Mouse (Mus musculus): Measurements from ENCODE around the gene Tmem178b.

Tmem178b gene

DNA sequence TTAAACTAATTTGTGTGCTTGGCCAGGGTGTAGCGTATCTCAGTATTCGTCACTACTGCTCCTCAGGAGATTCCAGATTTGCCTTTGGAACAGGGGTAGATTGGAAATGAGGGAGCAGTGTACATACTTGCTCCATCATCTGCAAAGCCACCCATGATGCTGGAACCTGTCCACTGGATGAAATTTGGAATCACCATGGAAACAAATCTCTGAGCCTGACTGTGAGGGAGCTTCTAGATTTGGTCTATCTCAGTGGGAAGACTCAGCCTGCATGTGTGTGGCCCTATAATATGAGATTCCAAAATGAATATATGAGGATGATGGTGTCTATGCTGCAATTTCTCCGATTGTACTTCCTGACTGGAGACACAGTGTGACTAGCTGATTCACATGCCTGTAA is 210.7 kb downstream of the Tmem178b start:
- WGBS, result 61% methylated on average over 3 of the region's 3 CpGs

DNA sequence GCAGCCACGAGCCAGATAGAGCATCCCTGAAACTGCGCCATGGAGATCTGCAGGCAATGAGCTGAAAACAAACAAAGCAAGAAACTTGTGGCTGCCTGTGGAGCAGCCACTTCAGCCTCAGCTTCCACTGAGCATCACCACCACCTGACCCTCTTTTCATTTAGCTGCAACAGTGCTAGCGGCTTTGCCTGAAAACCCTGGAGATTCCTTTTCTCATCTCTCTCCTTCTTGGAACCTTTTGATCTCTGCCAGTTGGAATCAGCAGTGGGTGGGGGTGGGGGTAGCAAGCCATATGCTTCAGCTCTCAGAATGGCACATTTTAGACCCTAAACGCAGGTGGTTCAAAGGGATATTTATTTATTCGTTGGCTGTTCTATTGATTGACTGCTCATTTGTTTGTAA is 218.2 kb downstream of the Tmem178b start:
- WGBS, result 18% methylated on average over 5 of the region's 5 CpGs

DNA sequence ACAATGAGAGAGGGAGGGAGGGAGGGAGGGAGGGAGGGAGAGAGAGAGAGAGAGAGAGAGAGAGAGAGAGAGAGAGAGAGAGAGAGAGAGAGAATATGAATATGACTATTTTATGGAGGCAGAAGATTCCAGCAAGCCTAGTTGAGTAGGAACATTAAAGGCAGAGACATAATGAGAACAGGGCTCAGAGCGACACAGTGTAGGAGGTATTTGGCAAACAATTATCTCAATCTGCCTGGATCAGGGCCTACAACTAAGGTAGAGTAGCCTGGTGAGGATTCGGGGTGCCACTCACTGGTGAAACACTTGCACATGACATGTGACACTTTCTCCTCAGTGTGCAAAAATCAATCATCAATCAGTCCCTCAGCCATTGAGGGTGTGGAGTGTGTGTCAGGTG is 225.4 kb downstream of the Tmem178b start:
- 51% methylated on average over 2 of the region's 2 CpGs for WGBS

DNA sequence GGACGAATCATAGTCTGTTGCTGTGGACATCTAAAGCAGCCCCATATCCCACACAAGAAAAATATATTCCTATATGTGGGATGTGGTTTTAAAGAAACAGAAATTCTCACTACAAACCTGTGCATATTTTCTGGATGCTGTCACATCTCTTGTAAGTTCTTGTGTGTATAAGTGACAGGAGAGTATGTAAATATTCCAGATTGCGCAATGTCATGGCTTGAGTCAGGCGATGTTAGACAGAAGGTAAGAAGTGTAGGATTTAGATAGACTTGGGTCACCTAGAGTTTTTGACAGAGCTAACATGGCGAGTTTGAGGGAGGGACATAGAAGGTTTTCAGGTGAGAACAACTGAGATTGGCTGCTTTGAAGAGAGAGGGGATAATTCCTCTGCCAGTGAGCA is 228.7 kb downstream of the Tmem178b start:
- WGBS, result 72% methylated on average over 4 of the region's 4 CpGs

DNA sequence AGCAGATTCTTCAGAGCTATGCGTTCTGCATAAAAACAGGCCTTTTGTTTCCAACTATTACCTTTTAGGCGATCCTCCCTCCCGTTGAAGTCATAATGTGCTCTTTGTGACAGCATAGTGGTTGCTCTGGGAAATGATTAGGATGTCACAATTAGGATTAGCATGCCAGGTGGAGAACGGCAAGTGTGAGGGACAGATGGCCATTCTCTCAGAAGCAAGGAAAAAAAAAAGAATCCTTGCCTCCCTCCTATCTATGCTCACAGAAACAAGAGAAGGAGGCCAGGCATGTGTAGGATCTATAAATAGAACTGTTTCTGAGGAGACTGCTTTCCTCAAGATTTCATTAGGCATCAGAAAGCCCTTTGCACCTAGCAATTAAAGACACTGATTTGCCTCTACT is 229.8 kb downstream of the Tmem178b start:
- 27% methylated on average over 4 of the region's 4 CpGs for WGBS

DNA sequence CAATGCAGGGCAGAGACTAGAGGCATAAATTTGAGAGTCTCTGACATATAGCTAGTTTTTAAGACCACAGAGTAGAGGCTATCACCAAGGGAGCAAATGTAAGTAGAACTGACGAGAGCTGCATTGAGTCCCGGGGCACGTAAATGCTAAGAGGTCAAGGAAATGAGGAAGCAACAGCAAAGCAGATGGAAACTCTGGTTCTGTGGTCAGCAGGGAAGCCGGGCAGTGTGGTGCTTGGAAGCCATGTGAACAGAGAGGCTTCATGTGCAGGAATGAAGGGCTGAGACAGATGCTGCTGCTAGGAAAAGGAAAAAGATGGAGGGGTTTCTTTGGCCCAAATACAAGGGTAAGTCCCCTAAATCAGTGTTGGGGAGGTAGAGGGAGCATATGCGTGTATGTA is 237.0 kb downstream of the Tmem178b start:
- WGBS, result 83% methylated on average over 5 of the region's 5 CpGs

DNA sequence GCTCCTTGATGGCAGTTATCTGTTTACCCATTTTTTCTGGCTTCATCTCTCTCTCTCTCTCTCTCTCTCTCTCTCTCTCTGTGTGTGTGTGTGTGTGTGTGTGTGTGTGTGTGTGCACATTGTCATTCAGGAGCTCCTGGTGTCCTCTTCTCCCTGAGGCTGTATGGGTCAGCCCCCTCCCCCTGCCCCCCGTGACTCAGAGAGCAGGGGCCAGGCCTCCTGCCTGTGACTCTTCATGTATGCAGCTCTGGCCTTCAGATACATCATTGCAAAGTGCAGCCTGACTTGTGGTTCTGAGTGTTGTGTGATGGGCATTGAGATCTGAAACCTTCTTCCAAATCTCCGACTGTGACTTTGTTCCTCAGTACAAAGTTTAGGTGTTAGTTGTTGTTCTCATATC is 237.7 kb downstream of the Tmem178b start:
- WGBS, result 83% methylated on average over 2 of the region's 2 CpGs

DNA sequence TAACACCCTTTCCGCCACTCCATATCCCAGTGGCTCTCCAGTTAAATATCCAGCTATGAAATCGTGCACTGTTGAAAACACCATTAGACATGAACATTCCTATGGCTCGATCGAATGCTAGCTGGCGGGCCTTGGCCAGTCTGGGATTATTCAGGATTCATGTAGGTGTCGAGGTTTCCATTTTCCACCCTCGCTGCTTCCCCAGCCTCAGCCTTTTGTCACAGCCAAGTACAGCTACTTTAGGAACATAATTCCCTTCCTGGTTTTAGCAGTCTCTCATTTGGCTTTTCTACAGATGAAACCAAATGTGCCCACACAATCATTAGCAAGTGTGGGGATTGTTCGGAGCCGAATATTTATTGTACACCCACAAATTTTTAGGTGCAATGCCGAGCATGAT is 239.4 kb downstream of the Tmem178b start:
- WGBS, result 37% methylated on average over 10 of the region's 10 CpGs

DNA sequence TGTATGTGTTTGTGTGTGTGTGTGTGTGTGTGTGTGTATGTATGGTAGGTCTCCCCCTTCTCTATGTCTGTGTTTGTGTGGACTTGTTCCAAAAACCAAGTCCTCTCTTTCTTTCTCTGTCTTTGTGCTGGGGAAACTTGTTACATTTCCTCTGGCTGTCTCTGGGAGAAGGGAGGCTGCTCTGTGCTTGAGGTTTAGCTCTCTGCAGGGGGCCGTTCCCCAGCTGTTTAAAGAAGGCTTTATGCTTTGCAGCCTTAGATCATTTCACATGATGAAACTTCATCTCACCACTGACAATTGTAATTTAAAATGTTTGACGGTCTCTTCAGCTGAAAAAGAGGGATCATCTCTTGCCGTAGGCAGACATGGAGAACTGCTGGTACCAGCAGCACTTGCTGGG is 243.2 kb downstream of the Tmem178b start:
- whole genome bisulfite sequencing, result 41% methylated on average over 3 of the region's 3 CpGs

DNA sequence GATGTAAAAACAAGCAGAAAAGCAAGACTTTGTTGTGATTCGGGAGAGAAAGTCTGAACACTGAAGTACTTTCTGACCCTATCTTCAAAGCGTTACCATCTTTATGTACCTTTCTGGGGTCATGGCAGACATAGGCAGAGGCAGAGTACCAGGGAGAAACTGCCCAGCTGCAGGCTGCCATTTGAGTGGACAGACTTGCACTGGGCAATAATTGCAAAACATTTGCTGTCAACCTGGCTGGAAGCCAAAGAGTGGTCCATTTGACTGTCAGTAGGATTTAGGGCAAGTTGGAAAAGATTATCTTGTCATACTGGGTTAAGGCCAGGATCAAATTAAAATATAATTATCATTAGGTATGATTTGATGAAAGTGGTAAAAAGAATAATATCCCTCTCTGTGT is 247.1 kb downstream of the Tmem178b start:
- 83% methylated on average over 2 of the region's 2 CpGs for WGBS

DNA sequence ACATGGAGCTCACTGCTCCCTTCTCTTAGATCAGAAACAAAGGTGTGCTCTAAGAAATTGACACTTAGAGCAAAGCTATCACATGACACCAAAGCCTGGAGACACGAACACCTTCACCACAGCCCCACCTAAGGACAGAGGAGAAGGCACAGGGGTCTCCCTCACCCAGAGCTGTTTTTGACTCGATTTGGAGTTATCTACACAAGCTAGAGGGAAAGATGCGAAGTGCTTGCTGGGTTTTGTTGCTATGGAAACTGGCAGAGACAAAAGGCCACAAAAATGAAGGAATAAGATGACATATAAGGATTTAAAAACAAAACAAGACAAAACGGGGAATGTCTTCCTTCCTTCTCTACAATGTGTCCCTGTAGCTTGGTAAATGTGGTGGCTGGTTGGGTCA is 248.4 kb downstream of the Tmem178b start:
- 18% methylated on average over 4 of the region's 4 CpGs for WGBS

DNA sequence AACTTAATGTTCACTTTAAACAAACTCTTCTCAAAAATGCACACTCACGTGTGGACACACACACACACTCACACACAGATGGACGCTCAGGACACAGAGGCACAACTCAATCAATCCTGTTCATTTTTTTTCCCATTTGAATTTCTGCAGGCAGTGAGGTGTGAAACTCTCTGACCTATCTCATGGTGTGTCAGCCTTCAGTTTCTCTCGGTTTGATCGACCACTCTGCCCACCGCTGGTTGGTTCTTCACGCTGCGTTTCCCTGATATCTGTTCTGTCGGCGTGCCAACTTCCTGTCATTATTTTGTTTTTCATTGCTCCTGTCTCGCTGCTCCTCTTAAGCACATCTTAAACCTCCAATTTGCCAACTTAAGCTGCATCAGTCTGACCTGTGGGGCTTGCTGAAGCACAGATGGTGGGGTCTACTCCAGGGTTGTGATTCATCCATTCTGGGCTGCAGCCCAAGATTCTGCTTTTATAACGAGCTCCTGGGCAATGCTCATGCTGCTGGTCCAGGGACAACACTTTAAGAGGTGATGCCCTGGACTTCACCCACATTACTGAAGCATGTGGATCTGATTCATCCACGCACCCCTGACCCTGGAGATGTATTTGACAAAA is 250.1 kb downstream of the Tmem178b start:
- 57% methylated on average over 12 of the region's 12 CpGs for WGBS

DNA sequence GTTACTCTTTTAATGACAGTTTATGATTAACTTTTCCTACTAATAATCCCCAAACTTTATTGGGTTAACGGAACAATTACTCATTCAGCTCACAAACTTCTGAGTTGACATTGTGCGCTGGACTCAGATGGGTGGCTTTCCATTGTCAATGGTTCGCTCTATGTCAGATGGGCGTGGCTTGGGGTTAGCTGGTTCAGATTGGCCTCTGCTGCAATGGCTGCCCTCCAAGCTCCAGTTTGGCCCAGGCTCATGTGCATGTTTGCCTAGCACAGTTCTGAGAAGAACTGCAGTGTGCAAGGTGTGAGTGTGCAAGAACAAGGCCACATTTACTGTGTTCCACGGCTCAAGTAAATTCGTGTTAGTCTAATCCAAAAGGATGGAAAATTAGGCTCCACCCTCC is 255.6 kb downstream of the Tmem178b start:
- WGBS, result 72% methylated on average over 6 of the region's 6 CpGs

DNA sequence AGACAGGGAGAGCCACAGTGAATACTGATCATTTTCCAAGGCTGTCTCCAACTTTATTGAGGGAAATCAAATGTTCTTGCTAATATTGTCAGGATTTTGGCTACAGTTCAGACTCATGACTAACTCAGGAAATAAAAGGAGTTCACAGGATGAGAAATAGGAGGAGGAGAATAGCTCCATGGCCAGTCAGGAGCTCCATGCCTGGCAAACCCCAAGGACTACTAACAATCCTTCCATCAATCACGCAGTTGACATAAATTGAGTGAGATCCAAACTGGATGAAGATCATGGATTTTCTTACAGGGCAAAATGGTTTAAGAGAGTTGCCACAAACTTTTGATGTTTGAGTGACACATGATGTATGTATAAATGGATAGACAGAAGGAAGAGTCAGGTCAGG is 258.9 kb downstream of the Tmem178b start:
- 93% methylated on average over 1 of the region's 1 CpGs for WGBS

DNA sequence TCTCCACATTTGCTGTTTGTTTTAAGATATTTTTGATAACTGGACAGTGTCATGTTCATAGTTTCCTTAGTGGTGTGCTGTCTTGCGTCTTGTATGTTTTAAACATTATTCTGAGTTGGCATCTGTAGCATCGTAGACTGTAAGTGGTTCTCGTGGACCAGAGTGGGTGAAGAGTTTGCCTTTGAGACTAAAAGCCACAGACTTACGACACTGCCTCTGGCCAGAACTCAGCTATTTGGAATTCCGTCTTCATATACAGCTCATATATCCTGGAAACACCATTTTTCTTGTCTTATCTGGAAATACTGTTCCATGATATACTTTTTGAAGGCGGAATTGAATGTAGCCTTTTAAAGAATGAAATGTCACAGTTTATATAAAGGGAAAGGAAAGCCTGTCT is 260.4 kb downstream of the Tmem178b start:
- WGBS, result 68% methylated on average over 6 of the region's 6 CpGs

DNA sequence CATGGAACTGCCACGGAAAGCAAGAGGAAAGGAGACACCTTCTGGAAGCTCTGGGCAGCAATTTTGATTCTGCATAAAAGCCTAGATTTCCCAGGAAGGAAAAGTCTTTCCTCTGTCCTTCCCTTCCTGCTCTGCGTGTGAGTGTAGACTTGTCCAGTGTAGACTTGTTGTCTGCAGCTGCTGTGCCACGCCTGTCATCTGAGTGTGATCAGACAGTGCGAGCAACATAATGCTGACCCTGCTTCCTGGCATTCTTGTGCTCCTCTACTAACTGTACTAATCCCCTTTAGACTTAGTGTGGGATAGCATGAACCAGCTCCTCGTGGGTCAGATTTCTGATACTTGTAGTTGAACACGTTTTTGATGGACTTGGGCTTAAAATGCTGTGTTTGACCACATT is 262.6 kb downstream of the Tmem178b start:
- 69% methylated on average over 6 of the region's 6 CpGs for WGBS

DNA sequence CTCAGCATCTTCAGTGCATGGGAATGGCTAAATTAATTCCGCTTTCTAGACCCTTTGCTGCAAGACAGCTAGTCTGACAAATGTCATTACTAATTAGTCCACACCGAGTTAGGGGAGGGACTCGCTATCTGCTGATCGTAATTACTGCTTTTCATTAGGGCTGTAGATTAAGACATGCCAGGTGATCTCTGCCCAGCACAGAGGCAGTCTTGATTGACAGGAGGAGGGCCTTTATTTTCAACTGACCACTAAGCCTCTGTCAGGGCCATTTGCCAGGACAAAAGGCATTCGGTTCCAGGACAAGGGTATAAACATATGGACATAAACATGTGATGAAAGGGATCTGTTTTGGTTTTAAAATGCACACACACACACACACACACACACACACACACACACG is 264.3 kb downstream of the Tmem178b start:
- 53% methylated on average over 6 of the region's 6 CpGs for WGBS

DNA sequence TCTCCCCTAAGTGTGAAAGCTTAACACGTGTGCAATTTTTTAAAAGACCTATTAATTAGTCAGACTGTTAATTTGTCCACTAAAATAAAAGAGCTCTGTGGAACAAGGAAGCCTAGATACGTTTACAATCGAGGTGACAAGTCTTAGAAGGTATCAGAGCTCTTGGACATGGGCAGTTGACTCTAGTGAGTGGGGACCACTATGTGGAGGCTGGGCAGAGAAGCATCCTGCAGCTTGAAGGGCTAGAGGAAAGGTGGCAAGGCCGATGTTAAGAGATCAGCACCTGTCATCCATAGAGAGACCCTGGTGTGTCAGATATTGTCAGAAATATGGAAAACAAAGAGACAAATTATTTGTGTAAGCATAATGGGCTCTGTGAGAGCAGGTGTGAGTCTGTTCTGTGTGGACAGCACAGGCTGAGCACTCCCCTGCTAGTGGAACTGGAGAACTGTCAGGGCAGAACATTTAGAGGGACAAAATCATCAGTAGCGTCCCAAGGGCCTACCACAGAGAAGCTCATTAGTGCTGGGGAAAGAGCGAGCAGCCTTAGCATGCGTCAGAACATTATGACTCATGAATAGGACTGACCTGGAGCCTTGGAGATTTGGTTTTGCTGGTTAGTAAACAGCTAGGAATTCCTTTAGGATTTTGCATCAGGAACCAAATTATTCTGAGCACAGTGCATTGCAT is 264.9 kb downstream of the Tmem178b start:
- 59% methylated on average over 7 of the region's 7 CpGs for WGBS

DNA sequence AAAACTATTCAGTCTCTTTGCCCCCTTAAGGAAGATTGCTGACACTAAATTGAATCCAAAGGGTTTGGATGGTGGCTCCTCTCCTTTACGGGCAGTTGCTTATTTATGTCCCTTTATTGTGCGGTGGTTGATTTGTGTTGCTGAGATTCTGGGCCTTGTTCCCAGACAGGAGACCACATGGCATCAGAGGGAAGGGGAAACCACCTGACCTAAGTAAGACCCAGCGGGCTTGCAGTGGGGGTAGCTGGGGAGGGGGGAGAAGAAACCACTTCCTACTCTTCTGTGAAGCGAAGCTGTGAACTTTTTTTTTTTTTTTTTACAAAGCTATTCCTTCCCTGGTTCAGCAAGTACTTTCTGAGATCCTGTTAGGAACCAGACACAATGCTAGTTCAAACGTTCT is 269.5 kb downstream of the Tmem178b start:
- WGBS, result 21% methylated on average over 5 of the region's 5 CpGs

DNA sequence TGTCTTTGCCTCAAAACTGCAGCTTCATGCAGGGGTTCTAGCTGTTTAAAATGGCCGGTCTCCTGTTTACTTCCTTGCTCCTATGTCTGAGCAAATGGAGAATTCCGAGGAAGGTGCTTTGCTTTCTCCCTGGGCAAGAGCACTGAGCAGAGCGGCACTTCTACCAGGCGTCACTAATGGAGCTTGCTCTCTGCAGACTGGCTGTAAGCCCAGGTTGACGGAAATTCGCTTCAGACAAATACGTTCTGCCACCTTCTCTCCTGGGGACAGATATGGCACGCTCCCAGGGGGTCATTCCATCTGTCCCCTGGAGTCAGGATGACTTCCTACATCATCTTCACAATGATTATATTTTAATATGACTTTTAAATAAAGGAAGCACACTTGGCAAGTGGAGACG is 271.3 kb downstream of the Tmem178b start:
- WGBS, result 58% methylated on average over 9 of the region's 9 CpGs

DNA sequence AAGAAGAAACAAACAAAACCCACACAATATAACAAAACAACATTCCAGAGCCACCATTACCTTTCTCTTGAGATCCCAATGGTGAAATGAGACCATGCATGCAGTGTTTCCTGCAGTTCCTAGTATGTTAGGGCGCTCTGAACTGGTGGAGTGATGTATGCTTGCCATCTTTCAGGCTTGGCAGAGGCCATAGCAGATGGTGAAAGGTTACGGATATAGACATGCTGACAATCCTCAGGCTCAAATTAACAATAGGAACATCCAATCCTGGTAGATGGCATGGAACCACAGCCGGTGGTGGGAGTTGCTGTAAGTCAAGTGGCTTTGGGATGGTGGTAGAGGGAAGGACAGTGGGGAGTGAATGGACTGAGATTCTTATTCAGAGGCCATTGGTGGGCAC is 272.5 kb downstream of the Tmem178b start:
- 84% methylated on average over 3 of the region's 3 CpGs for WGBS

DNA sequence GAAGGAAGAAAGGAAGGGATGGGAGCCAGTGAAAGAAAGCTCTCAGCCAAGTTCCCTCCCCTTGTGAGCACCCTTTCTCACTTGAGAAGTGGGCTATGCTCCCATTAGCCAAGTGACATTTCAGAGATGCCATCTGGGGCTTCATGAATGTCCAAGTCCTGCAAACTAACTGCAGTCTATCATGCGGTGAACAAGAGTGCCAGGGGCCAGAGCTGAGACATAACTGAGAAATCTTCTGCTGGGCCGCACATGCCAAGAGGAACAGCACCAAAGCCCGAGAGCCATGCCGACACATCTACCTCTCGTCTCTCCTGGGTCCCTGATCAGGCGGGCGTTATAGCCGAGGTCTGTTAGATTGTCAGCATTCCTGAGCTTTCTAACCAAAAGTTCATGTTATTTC is 279.2 kb downstream of the Tmem178b start:
- WGBS, result 84% methylated on average over 8 of the region's 8 CpGs

DNA sequence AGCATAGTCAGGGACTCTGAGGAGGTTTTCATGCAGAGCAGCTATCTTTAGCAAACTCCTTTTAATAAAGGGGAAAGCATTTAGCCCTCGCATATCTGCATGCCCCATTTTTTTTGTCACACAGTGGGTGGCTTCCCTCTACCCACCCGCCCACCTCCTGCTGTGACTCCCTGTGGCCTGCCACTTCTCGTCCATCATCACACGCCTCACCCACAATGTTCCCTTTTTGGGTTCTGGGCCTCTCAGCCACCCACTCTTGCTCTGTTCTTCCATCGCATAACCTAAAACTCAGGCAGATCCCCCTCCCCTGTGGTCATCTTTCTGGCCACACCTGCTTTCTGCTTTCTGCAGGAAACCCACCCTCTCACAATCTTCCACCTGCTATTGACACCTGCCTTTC is 288.3 kb downstream of the Tmem178b start:
- 57% methylated on average over 5 of the region's 5 CpGs for WGBS

DNA sequence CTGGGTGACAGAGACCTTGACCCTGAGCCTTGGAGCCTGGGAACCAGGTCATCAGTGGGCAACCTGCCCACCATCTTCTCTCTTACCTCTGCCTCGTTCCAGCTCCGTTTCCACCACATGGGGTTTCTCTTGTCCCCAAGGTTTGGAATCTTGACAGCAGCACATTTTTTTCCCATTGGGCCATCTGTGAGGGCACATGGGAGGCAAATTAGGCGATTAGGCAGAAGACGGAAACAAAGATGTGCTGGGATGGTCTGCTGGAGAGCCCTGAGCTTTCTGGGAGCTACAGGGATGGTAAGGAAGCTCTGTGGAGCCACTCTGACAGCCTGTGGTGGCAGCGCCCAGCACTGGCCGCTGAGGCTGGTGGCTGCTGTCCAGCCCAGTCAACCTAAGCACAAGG is 300.5 kb downstream of the Tmem178b start:
- 45% methylated on average over 6 of the region's 6 CpGs for WGBS
